Mouse (Mus musculus) lung, embryonic 14.5 days (tissue): Measurements from ENCODE around the gene Fabp3. TPM values are rescaled to one million over a fixed set of nuclear protein-coding genes. Genes with fewer than 3 reads are reported as not detected.

Experiments used
- ATAC-seq: fragments of 200-750 bp; cut with Nextera tagmentation; 2 replicates; pipeline ENCODE4 v1.8.0; 2017; ENCODE audit warnings: mild to moderate bottlenecking, moderate TSS enrichment, moderate library complexity; ENCODE audit not compliant: insufficient read depth
- DNase-seq: peaks from one replicate; pipeline ENCODE4 v3.0.0-alpha.2; 2015
- H3K27ac ChIP-seq: fragments of 300-500 bp; sonication (generic); 2 replicates; pipeline ENCODE4 v1.5.1; 2014; ENCODE audit warnings: low read depth, mild to moderate bottlenecking, moderate library complexity
- H3K27me3 ChIP-seq: fragments of 300-500 bp; sonication (generic); 2 replicates; pipeline ENCODE4 v1.6.1; 2014; ENCODE audit warnings: low read length, control low read depth; ENCODE audit not compliant: insufficient read depth
- H3K36me3 ChIP-seq: fragments of 300-500 bp; sonication (generic); 2 replicates; pipeline ENCODE4 v1.6.1; 2014; ENCODE audit warnings: control low read depth; ENCODE audit not compliant: insufficient read depth
- H3K4me1 ChIP-seq: fragments of 300-500 bp; sonication (generic); 2 replicates; pipeline ENCODE4 v1.6.1; 2014; ENCODE audit warnings: antibody characterized with exemption, control low read depth; ENCODE audit not compliant: insufficient read depth
- H3K4me2 ChIP-seq: fragments of 300-500 bp; sonication (generic); 2 replicates; pipeline ENCODE4 v1.6.1; 2014; ENCODE audit warnings: mild to moderate bottlenecking
- H3K4me3 ChIP-seq: fragments of 300-500 bp; sonication (generic); 2 replicates; pipeline ENCODE4 v1.5.1; 2014; ENCODE audit warnings: low read depth, low read length
- H3K9ac ChIP-seq: fragments of 300-500 bp; sonication (generic); 2 replicates; pipeline ENCODE4 v1.6.1; 2014
- H3K9me3 ChIP-seq: fragments of 300-500 bp; sonication (generic); 2 replicates; pipeline ENCODE4 v1.6.1; 2016; ENCODE audit warnings: low read depth, low read length, control low read depth
- CTCF ChIP-seq: IDR thresholded peaks from 2 replicates; pipeline ENCODE4 v1.5.1; 2016; ENCODE audit warnings: antibody characterized with exemption, low read depth
- WGBS: fragments of 180-500 bp; shearing (Covaris S2); extraction: QIAGEN DNeasy Blood & Tissue Kit; methylation state at CpG from one replicate; pipeline ENCODE4 v1.1.7; 2014; 5-methylcytosine and 5-hydroxymethylcytosine counted together
- polyA plus RNA-seq: library from polyadenylated mRNA; unstranded; fragments of >200 nt; fragmentation: Nextera tagmentation; extraction: Ambion mirVana; gene quantifications from 2 replicates; pipeline ENCODE4 v1.2.1, GENCODE M21; 2014

Fabp3 gene
- polyA plus RNA-seq, 1 experiment from 2014 or later: 4.7 TPM

DNA sequence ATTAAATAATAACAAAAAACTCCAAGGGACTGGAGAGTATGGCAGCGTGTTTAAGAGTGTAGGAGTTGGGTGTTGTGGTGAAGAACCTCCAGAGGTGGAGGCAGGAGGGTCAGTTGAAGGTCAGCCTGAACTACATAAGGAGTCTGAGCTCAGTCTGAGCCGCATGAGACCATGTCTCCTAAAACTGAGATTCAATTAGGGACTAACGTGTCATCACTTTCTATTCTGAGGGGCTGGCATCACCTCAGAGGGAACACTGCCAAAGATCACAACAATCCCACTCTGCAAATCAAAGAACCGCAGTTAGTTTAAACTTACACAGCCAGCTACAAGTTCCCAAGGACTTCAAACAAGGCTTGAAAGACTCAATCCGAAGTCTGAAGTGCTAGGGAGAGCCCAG lies 15.2 kb downstream of the Fabp3 start:
- Histone ChIP-seq H3K36me3 (peaks cover 68% of the 10 kb centered on the region), H3K27me3 (no peaks in the 10 kb centered on the region), H3K9ac (no peak overlapping the region), H3K9me3 (no peaks in the 10 kb centered on the region), H3K4me2 (no peak overlapping the region), H3K27ac (peak overlapping the region; percentile 36; the same call in 1 of the 2 replicates), H3K4me3 (no peak overlapping the region), H3K4me1 (no peaks in the 10 kb centered on the region)
- WGBS: 59% methylated on average over 5 of the region's 5 CpGs
- ATAC-seq: no peak
- no peak for TF ChIP-seq CTCF
- no peak for DNase-seq

DNA sequence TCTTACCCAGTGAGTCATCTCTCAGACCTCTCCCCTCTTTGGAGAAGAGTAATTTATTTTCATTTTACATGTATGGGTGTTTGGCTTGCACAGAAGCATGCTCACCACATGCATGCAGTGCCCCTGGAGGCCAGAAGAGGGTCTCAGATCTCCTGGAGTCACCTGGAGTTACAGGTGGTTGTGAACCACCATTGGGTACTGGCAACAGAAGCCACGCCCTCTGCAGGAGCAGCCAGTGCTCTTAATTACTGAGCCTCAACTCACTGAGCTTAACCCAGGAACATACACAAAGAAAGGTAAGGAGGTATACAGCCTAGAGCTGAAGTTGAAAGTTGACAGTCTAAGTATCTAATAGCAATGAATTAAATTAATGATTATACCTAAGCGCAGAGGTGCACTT lies 17.1 kb downstream of the Fabp3 start:
- Histone ChIP-seq H3K9me3 (no peaks in the 10 kb centered on the region), H3K27ac (no peak overlapping the region), H3K4me3 (no peak overlapping the region), H3K4me1 (no peaks in the 10 kb centered on the region), H3K27me3 (no peaks in the 10 kb centered on the region), H3K9ac (no peak overlapping the region), H3K36me3 (peaks cover 62% of the 10 kb centered on the region), H3K4me2 (no peak overlapping the region)
- TF ChIP-seq CTCF: 0 out of 2 replicates have a peak, but pooled peaks have one; percentile 21
- ATAC-seq (no peak), DNase-seq (no peak)
- WGBS: 93% methylated on average over 2 of the region's 2 CpGs

DNA sequence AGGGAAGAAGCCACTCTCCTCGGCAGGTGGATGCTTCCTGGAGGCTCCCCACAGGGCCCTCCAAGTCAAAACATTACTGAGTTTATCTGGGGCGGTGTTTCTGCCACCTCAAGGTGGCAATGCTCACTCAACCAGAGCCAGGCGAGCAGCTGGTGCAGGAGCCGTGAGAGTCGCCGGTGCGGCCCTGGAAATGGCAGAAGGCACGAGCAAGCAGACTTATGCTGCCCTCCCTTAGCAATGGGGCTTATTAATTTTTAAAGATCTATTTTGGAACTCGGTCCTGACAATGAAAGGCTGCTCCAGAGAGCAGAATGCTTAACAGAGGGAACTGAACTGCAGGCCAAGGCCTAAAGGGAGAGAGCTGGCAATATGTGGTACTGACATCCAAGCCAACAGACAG lies 19.0 kb downstream of the Fabp3 start:
- ATAC-seq (no peak), DNase-seq (no peak)
- Histone ChIP-seq H3K4me2 (no peak overlapping the region), H3K36me3 (peaks cover 62% of the 10 kb centered on the region), H3K27me3 (no peaks in the 10 kb centered on the region), H3K27ac (no peak overlapping the region), H3K9me3 (no peaks in the 10 kb centered on the region), H3K4me3 (no peak overlapping the region), H3K4me1 (no peaks in the 10 kb centered on the region), H3K9ac (no peak overlapping the region)
- 76% methylated on average over 9 of the region's 9 CpGs for WGBS
- no peak for TF ChIP-seq CTCF

DNA sequence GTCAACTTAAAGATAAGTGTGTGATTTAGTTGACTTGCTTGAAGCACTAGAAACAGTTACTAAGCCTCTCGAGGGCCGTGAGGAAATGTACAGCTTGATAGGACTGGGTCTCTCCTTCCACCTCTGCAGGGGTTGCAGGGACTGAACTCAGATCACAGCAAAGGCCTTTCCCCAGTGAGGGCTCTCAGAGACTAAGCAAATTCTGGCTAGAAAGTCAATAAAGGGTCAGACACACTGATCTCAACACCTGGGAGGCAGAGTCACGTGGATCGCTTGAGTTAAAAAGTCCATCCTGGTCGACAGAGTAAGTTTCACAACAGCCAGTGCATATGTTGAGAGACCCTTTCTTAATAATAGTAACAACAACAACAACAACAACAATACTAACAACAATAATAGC lies 27.5 kb downstream of the Fabp3 start:
- Histone ChIP-seq H3K4me2 (no peak overlapping the region), H3K9me3 (no peaks in the 10 kb centered on the region), H3K9ac (no peak overlapping the region), H3K27ac (no peak overlapping the region), H3K4me1 (no peaks in the 10 kb centered on the region), H3K27me3 (no peaks in the 10 kb centered on the region), H3K36me3 (peaks cover 59% of the 10 kb centered on the region), H3K4me3 (no peak overlapping the region)
- no peak for DNase-seq
- no peak for ATAC-seq
- 62% methylated on average over 5 of the region's 5 CpGs for WGBS
- TF ChIP-seq CTCF: no peak

DNA sequence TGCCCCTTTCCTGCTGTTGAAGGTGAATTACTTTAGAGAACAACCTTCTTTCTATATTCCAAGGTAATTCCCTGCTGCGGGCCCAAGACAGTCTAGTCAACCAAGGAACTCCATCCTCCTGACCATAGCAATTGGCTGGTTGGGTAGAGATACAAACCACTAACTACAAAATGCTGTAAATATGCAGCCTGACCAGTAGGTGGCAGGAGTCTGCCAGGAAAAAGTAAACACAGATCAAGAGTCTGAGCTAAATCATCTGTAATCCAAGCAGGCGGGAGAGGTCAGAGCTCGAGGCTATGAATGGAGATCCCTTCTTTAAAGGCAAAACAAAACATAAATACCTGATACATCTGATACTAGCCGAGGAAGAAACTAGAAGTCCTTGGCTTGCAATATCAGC lies 33.3 kb downstream of the Fabp3 start:
- Histone ChIP-seq H3K9ac (no peak overlapping the region), H3K27ac (no peak overlapping the region), H3K4me1 (no peaks in the 10 kb centered on the region), H3K4me3 (no peak overlapping the region), H3K9me3 (no peaks in the 10 kb centered on the region), H3K4me2 (no peak overlapping the region), H3K36me3 (peaks cover 29% of the 10 kb centered on the region), H3K27me3 (no peaks in the 10 kb centered on the region)
- DNase-seq: peak; percentile 83
- WGBS: 21% methylated on average over 4 of the region's 4 CpGs
- TF ChIP-seq CTCF: peak; percentile 83
- ATAC-seq: peak; percentile 47; the same call in 1 of the 2 replicates

DNA sequence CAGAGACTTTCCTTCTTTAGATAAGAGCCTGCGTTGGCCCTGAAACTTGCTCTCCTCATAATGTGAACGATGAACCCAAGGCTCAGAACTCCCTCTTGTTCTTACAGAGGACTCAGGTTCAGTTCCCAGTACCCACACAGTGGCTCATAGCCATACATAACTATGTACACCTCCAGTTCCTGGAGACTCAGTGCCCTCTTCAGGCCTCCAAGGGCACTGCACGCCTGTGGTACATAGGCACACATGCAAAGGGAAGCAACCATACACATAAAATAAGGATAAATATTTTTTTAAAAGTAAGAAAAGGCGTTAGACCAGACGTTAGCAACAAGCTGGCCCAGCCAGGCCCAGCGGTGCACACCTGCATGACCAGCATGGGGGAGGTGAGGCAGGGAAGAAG lies 41.3 kb downstream of the Fabp3 start:
- Histone ChIP-seq H3K36me3 (peaks cover 64% of the 10 kb centered on the region), H3K4me1 (no peaks in the 10 kb centered on the region), H3K27ac (no peak overlapping the region), H3K9ac (no peak overlapping the region), H3K27me3 (no peaks in the 10 kb centered on the region), H3K9me3 (no peaks in the 10 kb centered on the region), H3K4me2 (no peak overlapping the region), H3K4me3 (no peak overlapping the region)
- DNase-seq (no peak), ATAC-seq (no peak)
- WGBS: 95% methylated on average over 6 of the region's 6 CpGs
- peak; percentile 34 for TF ChIP-seq CTCF

DNA sequence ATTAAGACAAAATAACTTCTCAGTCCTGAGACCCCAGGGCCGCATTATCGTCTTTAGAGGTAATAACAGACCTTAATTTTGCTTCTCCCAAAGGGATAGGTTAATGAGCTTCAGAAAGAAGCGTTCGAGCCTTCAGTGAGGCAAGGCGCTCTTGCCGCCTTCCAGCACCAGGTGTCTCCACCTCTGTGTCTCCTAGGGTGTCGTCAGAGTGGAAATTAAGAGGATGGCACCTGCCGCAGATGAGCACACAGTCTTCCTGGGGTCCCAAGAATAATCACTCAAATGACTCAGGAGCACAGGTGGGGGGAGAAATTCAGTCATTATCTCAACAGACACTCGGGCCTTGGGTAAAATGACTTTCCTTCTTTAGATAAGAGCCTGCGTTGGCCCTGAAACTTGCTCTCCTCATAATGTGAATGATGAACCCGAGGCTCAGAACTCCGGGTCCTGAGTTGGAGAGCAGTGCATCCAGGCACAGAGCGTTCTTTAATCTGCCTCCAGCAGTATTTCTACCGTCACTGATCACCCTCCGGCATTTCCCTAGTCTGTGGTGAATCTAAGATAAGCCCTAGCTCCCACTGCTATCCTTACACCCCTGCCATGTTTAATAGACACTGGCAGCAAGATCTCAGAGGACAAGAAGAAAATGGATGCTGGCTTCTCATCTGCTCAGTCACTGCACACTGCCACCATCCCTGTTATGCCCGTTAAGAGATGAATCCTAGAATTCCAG lies 42.5 kb downstream of the Fabp3 start:
- DNase-seq: no peak
- H3K4me3 ChIP-seq: no peak overlapping the region
- WGBS: 87% methylated on average over 16 of the region's 16 CpGs

More for the DNA sequence above, 42.5 kb downstream of the Fabp3 start:
- Histone ChIP-seq H3K4me2 (no peak overlapping the region), H3K9me3 (no peaks in the 10 kb centered on the region), H3K4me1 (no peaks in the 10 kb centered on the region), H3K27me3 (no peaks in the 10 kb centered on the region), H3K36me3 (peaks cover 59% of the 10 kb centered on the region), H3K27ac (no peak overlapping the region), H3K9ac (no peak overlapping the region)
- no peak for ATAC-seq
- TF ChIP-seq CTCF: no peak
